Mouse (Mus musculus) urinary bladder, postnatal 25 days (tissue): Measurements from ENCODE around the gene Casd1.
"Not testable (repeated sequence)": the region's sequence is repeated elsewhere in the genome, so short reads cannot be mapped to it uniquely, and the experiment has no call there.

Experiments
- DNase-seq: peaks from one replicate; pipeline ENCODE4 v3.0.0; 2022; ENCODE audit warnings: low spot score

The Casd1 gene

GRCm38 (mm10) chr6:4617911-4618310 is 17.3 kb downstream of the Casd1 start:
- DNase-seq = no peak

GRCm38 (mm10) chr6:4631464-4631863 is 30.8 kb downstream of the Casd1 start:
- DNase-seq = no peak

- no peak for DNase-seq
These were observed 32.5 kb downstream of the Casd1 start for GRCm38 (mm10) chr6:4633189-4633588.

GRCm38 (mm10) chr6:4634804-4635203 is 34.2 kb downstream of the Casd1 start:
- no peak for DNase-seq

- DNase-seq = no peak
These were observed 41.4 kb downstream of the Casd1 start for GRCm38 (mm10) chr6:4642068-4642467.

- DNase-seq = no peak
These were observed 46.7 kb downstream of the Casd1 start for GRCm38 (mm10) chr6:4647351-4647750.

DNA sequence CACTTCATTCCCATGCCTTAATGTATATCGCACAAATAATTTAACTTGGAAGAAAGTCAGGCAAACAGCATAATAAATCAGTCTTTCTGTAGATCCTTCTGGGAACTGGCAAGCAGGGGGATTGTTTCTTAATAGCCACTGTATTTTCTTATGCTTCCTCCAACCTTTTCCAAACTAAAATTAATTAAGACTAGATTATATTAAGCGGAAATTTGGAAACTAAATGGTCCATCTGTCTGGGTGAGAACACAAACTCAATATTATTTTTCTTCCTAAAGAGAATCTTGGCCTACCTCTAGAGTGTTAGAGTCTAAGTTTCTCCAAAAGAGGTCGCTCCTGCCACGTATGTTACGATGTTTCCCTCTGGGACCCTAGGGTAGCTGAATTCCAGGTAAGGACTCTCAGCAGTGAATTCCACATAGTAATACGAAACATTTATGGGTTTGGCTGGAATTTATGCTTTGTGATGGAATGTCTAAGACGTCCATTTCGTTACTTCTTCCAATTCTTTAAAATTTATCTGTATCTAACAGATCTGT is 52.0 kb downstream of the Casd1 start:
- DNase-seq = no peak

DNA sequence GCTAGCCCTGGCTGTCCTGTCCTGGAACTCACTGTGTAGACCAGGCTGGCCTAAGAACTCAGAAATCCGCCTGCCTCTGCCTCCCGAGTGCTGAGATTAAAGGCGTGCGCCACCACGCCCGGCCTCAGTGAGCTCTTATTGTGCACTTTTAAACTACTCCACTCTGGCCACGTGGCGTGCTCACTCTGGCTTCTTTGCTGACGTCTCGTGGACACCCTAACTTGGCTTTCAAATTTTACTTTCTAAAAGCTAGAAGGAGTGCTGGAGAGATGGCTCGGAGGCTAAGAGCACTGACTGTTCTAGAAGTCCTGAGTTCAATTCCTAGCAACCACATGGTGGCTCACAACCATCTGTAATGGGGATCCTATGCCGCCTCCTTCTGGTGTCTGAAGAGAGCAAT is 53.1 kb downstream of the Casd1 start:
- not testable (repeated sequence) for DNase-seq

DNA sequence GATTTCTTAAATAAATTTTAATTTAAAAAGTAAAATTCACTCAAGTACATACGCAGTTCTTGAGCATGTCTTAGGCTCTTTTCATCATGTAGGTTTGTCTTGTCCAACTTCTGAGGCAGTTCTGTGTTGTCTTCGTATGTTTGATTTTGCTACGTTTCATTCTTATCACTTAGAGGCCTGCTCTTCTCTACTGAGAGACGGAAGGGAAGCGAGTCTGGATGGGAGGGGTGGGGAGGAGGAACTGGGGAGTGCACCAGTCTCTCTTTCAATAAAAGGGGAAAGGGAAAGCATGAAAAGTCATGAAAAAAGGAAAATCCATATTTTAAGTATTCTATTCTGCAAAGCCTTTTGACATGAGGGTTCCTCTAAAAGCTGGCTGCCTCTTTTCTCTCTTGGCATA is 54.8 kb downstream of the Casd1 start:
- DNase-seq = no peak

DNA sequence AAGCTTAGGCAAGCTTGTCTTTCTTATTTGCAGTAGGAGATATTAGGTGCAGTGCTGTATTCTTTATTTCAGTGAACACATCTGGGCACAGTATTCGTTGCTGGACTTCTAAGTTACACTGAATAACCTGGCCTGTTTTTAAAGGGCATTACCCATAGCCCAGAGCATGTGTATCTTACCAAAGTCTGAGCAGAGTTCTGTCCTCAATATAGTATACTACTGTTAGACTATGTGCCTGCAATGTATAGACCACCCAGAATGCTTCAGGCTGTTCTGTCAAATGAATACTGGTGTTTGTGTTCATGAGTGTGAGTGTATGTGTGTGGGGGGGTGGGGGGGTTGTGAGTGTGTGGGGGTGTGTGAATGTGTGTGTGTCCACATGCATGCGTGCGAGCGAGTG is 55.3 kb downstream of the Casd1 start:
- no peak for DNase-seq

DNA sequence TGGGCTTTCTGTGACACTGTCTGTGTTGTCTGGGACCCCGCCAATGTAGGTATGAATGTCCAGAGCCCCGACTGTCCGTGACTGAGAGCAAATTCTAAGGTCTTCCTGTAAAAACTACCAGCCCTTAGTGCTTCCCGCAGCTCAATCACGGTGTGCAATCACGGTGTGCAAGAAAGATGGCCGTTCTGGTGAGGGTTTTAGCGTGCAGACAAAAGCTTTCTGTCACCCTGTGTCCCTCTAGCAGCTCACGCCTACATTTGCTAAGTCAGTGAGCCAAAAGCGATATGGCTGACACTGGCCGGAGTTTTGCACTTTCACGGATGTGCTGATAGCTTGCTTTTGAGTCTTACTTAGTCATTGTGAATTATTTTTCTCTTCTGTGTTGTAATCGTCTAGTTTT is 58.2 kb downstream of the Casd1 start:
- no peak for DNase-seq

DNA sequence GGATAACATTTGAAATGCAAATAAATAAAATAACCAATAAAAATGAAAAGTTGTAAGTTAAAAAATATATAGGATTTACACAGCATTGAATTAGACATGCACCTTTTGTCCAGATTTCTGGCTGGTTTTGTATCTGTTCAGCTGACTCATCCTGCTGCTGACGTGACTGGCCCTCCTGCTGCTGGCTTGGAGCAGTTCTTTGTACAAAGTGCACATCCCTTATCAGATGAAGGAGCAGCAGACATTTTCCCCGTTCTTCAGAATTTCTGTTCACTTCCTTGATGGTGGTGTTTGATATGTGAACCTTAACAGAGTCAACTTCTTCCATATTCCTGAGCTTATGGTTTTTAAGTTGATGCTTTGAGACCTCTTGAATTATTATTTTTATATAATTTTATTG is 62.9 kb downstream of the Casd1 start:
- DNase-seq = no peak

DNA sequence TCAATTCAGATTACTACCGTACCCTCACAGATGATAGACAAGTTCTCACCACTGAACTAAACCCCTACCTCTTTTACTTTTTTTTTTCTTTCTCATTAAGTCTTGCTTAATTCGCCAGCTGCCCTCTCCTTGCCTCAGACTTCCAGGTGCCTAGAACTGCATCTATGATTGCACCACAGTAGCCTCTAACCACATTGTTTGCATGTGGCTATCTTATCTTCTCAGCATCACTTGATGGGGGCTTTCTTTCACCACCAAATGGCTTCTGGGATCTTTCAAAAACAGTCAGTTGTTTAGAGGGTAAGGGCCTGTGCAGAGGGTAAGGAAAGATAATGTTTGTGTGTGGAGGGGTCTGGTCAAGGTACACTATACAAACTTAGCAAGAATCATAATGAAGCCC is 63.7 kb downstream of the Casd1 start:
- no peak for DNase-seq

GRCm38 (mm10) chr6:4665154-4665553 is 64.5 kb downstream of the Casd1 start:
- no peak for DNase-seq

- no peak for DNase-seq
These were observed 76.7 kb downstream of the Casd1 start for GRCm38 (mm10) chr6:4677356-4677761.

DNA sequence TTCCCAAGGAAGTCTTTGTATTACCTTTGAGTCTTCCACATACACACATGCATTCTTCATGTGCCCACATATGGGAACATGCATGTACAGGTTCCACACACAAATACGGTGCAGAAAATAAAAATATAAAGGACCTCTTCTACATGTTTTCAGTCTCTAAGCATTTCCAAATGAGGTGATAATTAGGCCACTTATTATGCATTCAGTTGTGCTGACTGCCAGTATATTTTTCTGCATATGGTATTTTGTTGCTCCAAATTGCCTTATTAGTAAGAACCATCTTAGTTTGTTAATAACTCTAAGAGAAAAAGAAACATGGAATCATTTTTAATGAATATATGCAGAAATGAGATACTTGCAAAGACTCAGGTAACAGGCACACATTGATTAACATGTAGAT is 79.3 kb downstream of the Casd1 start:
- no peak for DNase-seq

GRCm38 (mm10) chr6:4680576-4680975 is 79.9 kb downstream of the Casd1 start:
- DNase-seq = no peak

DNA sequence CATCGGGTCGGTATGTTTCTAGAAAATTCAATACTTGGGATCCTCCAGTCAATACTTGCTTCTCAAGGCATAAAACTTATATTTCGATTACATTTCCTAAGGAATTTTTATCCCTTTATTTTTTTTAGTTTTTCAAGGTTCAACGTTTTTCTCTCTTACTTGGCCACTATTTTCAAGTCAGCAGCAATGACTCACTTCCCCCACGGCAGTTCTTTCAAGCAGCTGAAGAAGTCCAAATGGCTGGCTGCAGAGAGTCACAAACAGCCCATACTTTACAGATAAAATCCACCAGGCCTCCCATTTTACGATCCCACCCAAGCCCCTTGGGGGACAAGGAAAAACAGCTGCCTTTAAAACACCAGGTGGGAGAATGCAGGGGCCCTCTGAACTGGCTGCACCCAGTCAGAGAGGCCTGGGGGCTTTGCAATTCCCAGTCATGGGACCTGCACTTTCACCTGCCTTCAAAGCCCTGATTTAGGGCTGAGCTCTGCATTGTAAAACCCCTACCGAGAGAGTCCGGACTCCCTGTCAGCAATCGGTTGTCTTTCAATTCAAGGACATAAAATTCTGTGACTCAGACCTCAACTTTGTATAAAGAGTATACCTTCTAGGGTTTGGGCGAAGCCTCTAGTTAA is 84.2 kb downstream of the Casd1 start:
- DNase-seq = no peak

- no peak for DNase-seq
These were observed 89.8 kb downstream of the Casd1 start for GRCm38 (mm10) chr6:4690438-4690837.
